In the genomic region with DNA sequence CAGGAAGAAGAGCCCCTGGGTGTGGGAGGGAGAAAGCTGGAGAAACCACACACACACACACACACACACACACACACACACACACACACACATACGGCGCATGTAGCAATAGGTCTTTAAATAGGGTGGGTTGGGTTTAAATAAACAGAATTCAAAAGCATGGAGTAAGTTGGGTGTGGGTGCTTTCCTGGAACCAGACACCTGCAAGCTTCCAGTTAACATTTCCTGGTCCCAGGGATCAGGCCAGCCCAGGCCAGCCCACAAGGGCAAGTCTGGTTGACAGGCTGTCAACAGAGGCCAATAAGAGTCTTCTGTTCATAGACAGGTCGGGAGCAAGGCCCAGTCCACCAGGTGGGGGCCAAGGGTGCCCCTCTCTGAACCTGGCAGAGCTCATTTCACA, we compare ENCODE assay signal across 23 mouse cellular contexts. TPM values are rescaled to one million over a fixed set of nuclear protein-coding genes. Genes with fewer than 3 reads are reported as not detected.
A peak's percentile ranks its signal among the peaks of the same experiment; 100 is the strongest.
DNase-seq lines count a peak whose midpoint lies in the region; ATAC-seq lines count a peak whose summit lies in the region.
"Had no signal": no experiment of that assay in that cellular context is flagged by ENCODE, and none has a peak within 500 bp of the region (broad histone marks: within the 10 kb centered on the region; RNA-seq: fewer than 3 reads in every experiment).

No protein-coding gene starts in this region.

- no peak overlapping the region for H3K4me2 ChIP-seq in kidney, embryonic 15.5 days
- no peak overlapping the region for H3K4me2 ChIP-seq in intestine, embryonic 14.5 days (ENCODE audit: low read length)
- no peak overlapping the region for H3K4me2 ChIP-seq in stomach, embryonic 15.5 days
- H3K4me2 ChIP-seq in neural tube, embryonic 15.5 days: no peak overlapping the region
- H3K4me2 ChIP-seq: hindbrain, embryonic 12.5 days; liver, embryonic 13.5 days had no signal

- WGBS in kidney, embryonic 15.5 days: 62% methylated on average over 3 of the region's 3 CpGs
- WGBS in intestine, embryonic 14.5 days: 49% methylated on average over 3 of the region's 3 CpGs
- WGBS in stomach, embryonic 15.5 days: 52% methylated on average over 3 of the region's 3 CpGs
- 79% methylated on average over 3 of the region's 3 CpGs for WGBS in neural tube, embryonic 15.5 days

- H3K27ac ChIP-seq in kidney, embryonic 15.5 days: 0 out of 2 replicates have a peak overlapping the region, but pooled peaks have one; percentile 18
- H3K27ac ChIP-seq in intestine, embryonic 14.5 days (ENCODE audit: low read depth): no peak overlapping the region
- peak overlapping the region; percentile 86 for H3K27ac ChIP-seq in stomach, embryonic 15.5 days
- H3K27ac ChIP-seq in neural tube, embryonic 15.5 days (replicated peaks): no peak overlapping the region
- H3K27ac ChIP-seq: forebrain, embryonic 10.5 days; heart, embryonic 13.5 days; hindbrain, embryonic 12.5 days; limb, embryonic 13.5 days; liver, embryonic 13.5 days; macrophage had no signal

- H3K4me1 ChIP-seq in kidney, embryonic 15.5 days: peaks cover 42% of the 10 kb centered on the region
- H3K4me1 ChIP-seq in intestine, embryonic 14.5 days (replicated peaks; ENCODE audit: control insufficient read depth, insufficient read depth, low read length): peaks cover 6% of the 10 kb centered on the region; the same call in 1 of the 2 replicates
- peaks cover 24% of the 10 kb centered on the region for H3K4me1 ChIP-seq in stomach, embryonic 15.5 days
- peaks cover 22% of the 10 kb centered on the region for H3K4me1 ChIP-seq in neural tube, embryonic 15.5 days

- peaks cover 48% of the 10 kb centered on the region for H3K27me3 ChIP-seq in kidney, embryonic 15.5 days
- H3K27me3 ChIP-seq in intestine, embryonic 14.5 days (replicated peaks; ENCODE audit: control insufficient read depth, insufficient read depth, low read length): peaks cover 48% of the 10 kb centered on the region
- peaks cover 41% of the 10 kb centered on the region for H3K27me3 ChIP-seq in stomach, embryonic 15.5 days (replicated peaks)
- peaks cover 44% of the 10 kb centered on the region for H3K27me3 ChIP-seq in neural tube, embryonic 15.5 days (replicated peaks)

- H3K9ac ChIP-seq in kidney, embryonic 15.5 days: no peak overlapping the region
- H3K9ac ChIP-seq in intestine, embryonic 14.5 days (ENCODE audit: low read length): no peak overlapping the region
- no peak overlapping the region for H3K9ac ChIP-seq in stomach, embryonic 15.5 days
- H3K9ac ChIP-seq in neural tube, embryonic 15.5 days (replicated peaks): no peak overlapping the region
- H3K9ac ChIP-seq: heart, embryonic 13.5 days; hindbrain, embryonic 12.5 days; limb, embryonic 13.5 days; liver, embryonic 13.5 days had no signal

- H3K9me3 ChIP-seq in kidney, embryonic 15.5 days (replicated peaks): peaks cover 4% of the 10 kb centered on the region
- peaks cover 4% of the 10 kb centered on the region; the same call in 1 of the 2 replicates for H3K9me3 ChIP-seq in intestine, embryonic 14.5 days (ENCODE audit: control insufficient read depth, low read length)
- H3K9me3 ChIP-seq in stomach, embryonic 15.5 days: no peaks in the 10 kb centered on the region
- no peaks in the 10 kb centered on the region for H3K9me3 ChIP-seq in neural tube, embryonic 15.5 days (replicated peaks)

- H3K4me3 ChIP-seq in kidney, embryonic 15.5 days (replicated peaks): no peak overlapping the region
- H3K4me3 ChIP-seq in intestine, embryonic 14.5 days (ENCODE audit: low read depth, low read length): no peak overlapping the region
- no peak overlapping the region for H3K4me3 ChIP-seq in stomach, embryonic 15.5 days (replicated peaks)
- no peak overlapping the region for H3K4me3 ChIP-seq in neural tube, embryonic 15.5 days (replicated peaks)
- H3K4me3 ChIP-seq: forebrain, embryonic 10.5 days; heart, embryonic 13.5 days; hindbrain, embryonic 12.5 days; limb, embryonic 13.5 days; liver, embryonic 13.5 days had no signal

- intact Hi-C loops in heart, postnatal 36 days (cut with DNase I): no loop called here

- DNase-seq in kidney, postnatal 14 days: no peak
- no peak for DNase-seq in intestine, embryonic 14.5 days (ENCODE audit: low spot score)
- DNase-seq in lung, postnatal 10 days: peak; percentile 33
- no peak for DNase-seq in heart, adult 9 months (ENCODE audit: low spot score in 2 of 2)
- DNase-seq in heart, postnatal 36 days: no peak
- DNase-seq: adrenal gland, postnatal 25 days; cerebellum, adult 9-10 months; gastrocnemius, postnatal 25 days; heart, adult 18-20 months; heart, postnatal 14 days; kidney, adult 9 months; kidney, postnatal 36 days; layer of hippocampus, postnatal 36 days; liver, embryonic 13.5 days; right cerebral cortex, postnatal 14 days had no signal

- no peak for ATAC-seq in kidney, embryonic 15.5 days (replicated peaks; ENCODE audit: low FRiP score)
- ATAC-seq in intestine, embryonic 14.5 days (replicated peaks; ENCODE audit: low FRiP score, low TSS enrichment, low read depth): peak; percentile 37; the same call in 1 of the 2 replicates
- ATAC-seq in stomach, embryonic 15.5 days (ENCODE audit: insufficient read depth, low FRiP score, low read depth): peak; percentile 63; the same call in 1 of the 2 replicates
- no peak for ATAC-seq in neural tube, embryonic 15.5 days (ENCODE audit: low FRiP score)

- H3K36me3 ChIP-seq in kidney, embryonic 15.5 days: peaks cover 11% of the 10 kb centered on the region
- H3K36me3 ChIP-seq in intestine, embryonic 14.5 days (ENCODE audit: control insufficient read depth, insufficient read depth, low read length): no peaks in the 10 kb centered on the region
- H3K36me3 ChIP-seq in stomach, embryonic 15.5 days: peaks cover 10% of the 10 kb centered on the region
- no peaks in the 10 kb centered on the region for H3K36me3 ChIP-seq in neural tube, embryonic 15.5 days
- H3K36me3 ChIP-seq: liver, embryonic 13.5 days had no signal

RNA-seq across cellular contexts. Expression of a gene that starts 2.3 kb away (rescaled TPM):
- 3.7 and 3.9 TPM in 2 replicates for polyA plus RNA-seq in kidney, embryonic 15.5 days (2015; fragmentation: Nextera tagmentation; extraction: Ambion mirVana)
- 1.3 and 2.2 TPM in 2 replicates for polyA plus RNA-seq in intestine, embryonic 14.5 days (2014; fragmentation: Nextera tagmentation; extraction: Ambion mirVana)
- 3.1 and 3.2 TPM in 2 replicates for polyA plus RNA-seq in stomach, embryonic 15.5 days (2015; fragmentation: Nextera tagmentation; extraction: Ambion mirVana)
- 1 to 10 TPM; 6.4 to 7.2 TPM for total RNA-seq in heart, postnatal 36 days (2021)
- polyA plus RNA-seq in neural tube, embryonic 15.5 days (2015; fragmentation: Nextera tagmentation; extraction: Ambion mirVana): 0.88 and 1.4 TPM in 2 replicates
- polyA plus RNA-seq: macrophage had no signal

RNA-seq across cellular contexts. Expression of a gene that starts 21.6 kb away (rescaled TPM):
- polyA plus RNA-seq in kidney, embryonic 15.5 days (2015; fragmentation: Nextera tagmentation; extraction: Ambion mirVana): 14.1 and 17.4 TPM in 2 replicates
- polyA plus RNA-seq in intestine, embryonic 14.5 days (2014; fragmentation: Nextera tagmentation; extraction: Ambion mirVana): 6.0 and 8.1 TPM in 2 replicates
- 13.8 and 15.2 TPM in 2 replicates for polyA plus RNA-seq in stomach, embryonic 15.5 days (2015; fragmentation: Nextera tagmentation; extraction: Ambion mirVana)
- total RNA-seq in heart, postnatal 36 days (2021): 10 to 100 TPM; 29.6 to 35.3 TPM
- 25.4 and 25.8 TPM in 2 replicates for polyA plus RNA-seq in neural tube, embryonic 15.5 days (2015; fragmentation: Nextera tagmentation; extraction: Ambion mirVana)

Comparison
In these comparisons a context has a peak if more than half of its experiments do, and no peak if none do; other contexts are left out.
1. ATAC-seq: peak in intestine, embryonic 14.5 days (single experiment) and stomach, embryonic 15.5 days (single experiment); none in kidney, embryonic 15.5 days (single experiment) and neural tube, embryonic 15.5 days (single experiment).
2. H3K27ac ChIP-seq: peak in kidney, embryonic 15.5 days (single experiment) and stomach, embryonic 15.5 days (single experiment); none in intestine, embryonic 14.5 days (single experiment) and neural tube, embryonic 15.5 days (single experiment).